ENCODE assay signal across 21 mouse cellular contexts in the genomic region with DNA sequence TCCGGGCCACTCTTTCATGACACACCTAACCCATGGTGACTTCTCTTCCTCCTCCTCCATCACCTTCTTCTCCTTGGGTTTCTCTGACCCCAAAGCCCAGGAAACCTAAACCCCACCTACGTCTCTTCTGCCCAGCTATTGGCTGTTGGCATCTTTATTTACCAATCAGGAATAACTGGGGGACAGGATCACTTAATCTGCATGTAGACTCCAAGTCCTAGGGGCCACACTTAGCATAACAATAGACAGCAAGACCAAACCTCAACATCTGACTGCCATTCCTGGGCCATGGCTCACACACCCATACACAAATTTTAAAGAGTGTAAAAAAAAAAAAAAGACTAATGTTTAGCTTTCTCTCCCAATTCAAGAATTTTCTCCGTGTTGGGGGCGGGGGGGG. TPM values are rescaled to one million over a fixed set of nuclear protein-coding genes. Genes with fewer than 3 reads are reported as not detected.
A peak's percentile ranks its signal among the peaks of the same experiment; 100 is the strongest.
DNase-seq lines count a peak whose midpoint lies in the region; ATAC-seq lines count a peak whose summit lies in the region.
"Had no signal": no experiment of that assay in that cellular context is flagged by ENCODE, and none has a peak within 500 bp of the region (broad histone marks: within the 10 kb centered on the region; RNA-seq: fewer than 3 reads in every experiment).

No protein-coding gene starts in this region.

- H3K4me2 ChIP-seq in midbrain, embryonic 14.5 days (ENCODE audit: low read length), result no peak overlapping the region

- 66% methylated on average over 4 of the region's 4 CpGs for whole genome bisulfite sequencing in midbrain, embryonic 14.5 days

- no peak overlapping the region for H3K4me3 ChIP-seq in midbrain, embryonic 14.5 days (replicated peaks; ENCODE audit: low read depth, low read length)

- ATAC-seq in midbrain, embryonic 14.5 days (ENCODE audit: low FRiP score, low TSS enrichment), result no peak
- ATAC-seq: activated CD4-positive, CD25-positive, alpha-beta regulatory T cell, adult 4 months; CD4-positive, CD25-positive, alpha-beta regulatory T cell, adult 4 months; Patski had no signal

- H3K36me3 ChIP-seq in midbrain, embryonic 14.5 days (ENCODE audit: control insufficient read depth, insufficient read depth, low read length), result no peaks in the 10 kb centered on the region
- H3K36me3 ChIP-seq: G1E had no signal

- H3K4me1 ChIP-seq in midbrain, embryonic 14.5 days (ENCODE audit: control insufficient read depth, insufficient read depth, low read length), result no peaks in the 10 kb centered on the region

- no peak overlapping the region for H3K27ac ChIP-seq in midbrain, embryonic 14.5 days (replicated peaks; ENCODE audit: low read depth, low read length)

- no peak overlapping the region for H3K9ac ChIP-seq in midbrain, embryonic 14.5 days (replicated peaks; ENCODE audit: low read length)

- DNase-seq in ES-CJ7 (ENCODE audit: low read depth, low spot score) (peak; percentile 71), R1 (ENCODE audit: low read depth, low spot score) (peak; percentile 75)
- DNase-seq in B cell, adult 2 months, result no peak
- DNase-seq in midbrain, embryonic 14.5 days, result no peak
- DNase-seq: adrenal gland, adult 2 months; adrenal gland, adult 8-10 months; adrenal gland, postnatal 10 days; adrenal gland, postnatal 14 days; adrenal gland, postnatal 25 days; adrenal gland, postnatal 36 days; cerebellum, adult 11 months; cerebellum, adult 11-12 months; cerebellum, adult 18-20 months; cerebellum, adult 2 months; cerebellum, adult 8-10 months; cerebellum, adult 9-10 months had no signal

- H3K27me3 ChIP-seq in midbrain, embryonic 14.5 days (ENCODE audit: control insufficient read depth, insufficient read depth, low read length), result no peaks in the 10 kb centered on the region
- H3K27me3 ChIP-seq: CH12.LX had no signal

- H3K9me3 ChIP-seq in midbrain, embryonic 14.5 days (ENCODE audit: control insufficient read depth, low read length), result no peaks in the 10 kb centered on the region
- H3K9me3 ChIP-seq: G1E had no signal

RNA-seq across cellular contexts. Expression of a gene that starts 37.5 kb away (rescaled TPM):
- 191 and 198 TPM in 2 replicates for polyA plus RNA-seq in midbrain, embryonic 14.5 days (2014; fragmentation: Nextera tagmentation; extraction: Ambion mirVana)

RNA-seq across cellular contexts. Expression of a gene that starts 48.3 kb away (rescaled TPM):
- polyA plus RNA-seq in midbrain, embryonic 14.5 days (2014; fragmentation: Nextera tagmentation; extraction: Ambion mirVana), result 26.5 and 31.4 TPM in 2 replicates

Comparison
In these comparisons a context has a peak if more than half of its experiments do, and no peak if none do; other contexts are left out.
1. DNase-seq: peak in ES-CJ7 (single experiment) and R1 (single experiment); none in B cell, adult 2 months (0 of 2) and midbrain, embryonic 14.5 days (single experiment).